Mouse (Mus musculus): Measurements from ENCODE around the gene Schip1. TPM values are rescaled to one million over a fixed set of nuclear protein-coding genes. Genes with fewer than 3 reads are reported as not detected.
A peak's percentile ranks its signal among the peaks of the same experiment; 100 is the strongest.

Schip1 gene
- polyA plus RNA-seq, 1 experiment from 2014 or later = 53.6 TPM

DNA sequence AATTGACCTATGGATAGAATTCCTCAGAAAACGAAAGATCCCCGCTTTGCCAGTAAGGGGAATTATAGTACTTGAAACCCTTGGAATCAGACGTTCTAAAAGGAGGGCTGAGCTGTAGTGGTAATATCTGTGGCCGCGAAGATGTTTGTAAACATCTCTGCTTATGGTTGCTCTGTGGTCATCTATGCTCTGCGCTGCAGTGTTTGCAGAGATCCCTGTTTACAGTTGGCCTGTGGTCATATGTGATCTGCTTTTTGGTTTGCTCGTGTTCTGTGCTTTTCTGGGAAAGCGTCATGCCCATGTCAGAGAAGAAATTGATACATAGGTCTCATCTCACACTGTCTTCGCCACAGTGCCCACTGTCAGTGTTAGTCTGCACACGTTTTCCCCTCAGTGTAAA is 528.0 kb downstream of the Schip1 start:
- Histone ChIP-seq H3K4me1 (replicated peaks) (peaks cover 14% of the 10 kb centered on the region), H3K27me3 (replicated peaks) (no peaks in the 10 kb centered on the region), H3K9ac (no peak overlapping the region), H3K27ac (0 out of 2 replicates have a peak overlapping the region, but pooled peaks have one; percentile 27), H3K36me3 (no peaks in the 10 kb centered on the region), H3K4me3 (replicated peaks) (no peak overlapping the region), H3K9me3 (no peaks in the 10 kb centered on the region), H3K4me2 (replicated peaks) (no peak overlapping the region)
- 66% methylated on average over 10 of the region's 10 CpGs for WGBS
- 0 out of 2 replicates have a peak, but pooled peaks have one; percentile 39 for ATAC-seq

DNA sequence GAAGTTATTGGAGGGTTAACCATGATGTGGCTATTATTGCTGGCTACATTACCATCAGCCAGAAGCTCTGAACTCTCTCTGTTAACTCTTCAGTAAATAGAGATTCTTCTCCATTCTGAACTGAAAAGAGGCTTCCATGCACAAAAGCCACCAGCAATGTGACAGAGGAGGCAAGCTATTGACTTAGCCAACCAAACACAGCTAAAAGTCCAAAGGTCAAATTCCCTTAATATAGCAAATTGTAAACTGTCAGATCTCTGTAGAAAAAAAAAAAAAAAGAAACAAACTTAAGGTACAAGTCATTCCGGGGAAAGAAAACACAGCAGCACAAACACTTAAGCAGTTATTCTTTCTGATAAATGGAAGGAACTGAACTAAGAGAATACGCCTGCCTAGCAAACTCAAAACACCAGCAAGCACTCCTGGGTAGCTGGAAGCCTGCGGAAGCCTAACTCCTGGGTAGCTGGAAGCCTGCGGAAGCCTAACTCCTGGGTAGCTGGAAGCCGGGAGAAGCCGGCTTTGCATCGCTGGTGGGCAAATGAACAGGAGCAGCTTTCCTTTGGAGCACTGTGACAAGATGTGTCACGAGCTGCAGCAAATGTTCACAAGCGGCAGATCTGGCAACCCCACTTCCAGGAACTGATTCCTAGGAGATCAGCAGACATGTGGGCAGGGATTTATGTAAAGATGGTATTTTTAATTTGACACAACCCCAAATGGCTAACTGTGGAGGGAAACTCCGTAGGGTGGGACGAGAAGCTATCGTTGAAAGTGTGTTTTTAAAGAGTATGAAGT is 528.7 kb downstream of the Schip1 start:
- H3K4me1 ChIP-seq (replicated peaks) = peaks cover 10% of the 10 kb centered on the region
- H3K9me3 ChIP-seq = no peaks in the 10 kb centered on the region
- H3K4me2 ChIP-seq (replicated peaks) = peak overlapping the region; percentile 36
- no peaks in the 10 kb centered on the region for H3K36me3 ChIP-seq
- no peak overlapping the region for H3K9ac ChIP-seq
- 50% methylated on average over 12 of the region's 12 CpGs for WGBS
- peak overlapping the region; percentile 44; the same call in 1 of the 2 replicates for H3K27ac ChIP-seq
- no peaks in the 10 kb centered on the region for H3K27me3 ChIP-seq (replicated peaks)
- H3K4me3 ChIP-seq (replicated peaks) = no peak overlapping the region
- peak; percentile 62 for ATAC-seq

DNA sequence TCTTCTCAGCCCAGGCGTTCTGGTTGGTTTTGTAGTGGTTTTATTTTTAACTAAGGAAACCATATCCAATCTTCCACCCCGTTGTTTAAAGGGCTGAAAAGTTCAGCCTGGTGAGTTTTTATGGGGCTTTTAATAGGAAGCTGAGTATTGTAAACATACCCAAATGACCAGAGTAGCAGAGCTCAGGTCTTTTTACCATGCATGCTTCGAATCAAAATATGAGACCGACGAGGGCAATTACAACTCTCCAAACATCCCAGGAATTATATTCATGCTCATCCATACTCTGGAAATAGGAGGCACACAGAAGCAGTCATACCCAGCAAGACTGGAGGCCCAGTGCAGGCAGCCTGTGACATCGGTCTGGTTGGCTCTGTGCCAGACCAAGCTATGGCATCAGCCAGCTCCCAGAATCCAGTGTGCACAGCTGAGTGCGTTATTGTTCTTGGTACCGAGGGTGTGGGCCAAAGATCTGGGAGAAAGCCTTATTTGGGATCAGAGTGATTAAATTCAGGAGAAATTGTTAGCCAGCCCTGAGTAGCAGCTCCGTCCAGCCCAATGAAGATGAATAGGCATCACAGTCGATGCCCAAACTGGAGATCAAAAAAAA is 530.8 kb downstream of the Schip1 start:
- no peak overlapping the region for H3K4me2 ChIP-seq (replicated peaks)
- H3K36me3 ChIP-seq = no peaks in the 10 kb centered on the region
- no peaks in the 10 kb centered on the region for H3K9me3 ChIP-seq
- ATAC-seq = no peak
- H3K4me1 ChIP-seq (replicated peaks) = peaks cover 8% of the 10 kb centered on the region
- no peak overlapping the region for H3K27ac ChIP-seq
- no peak overlapping the region for H3K9ac ChIP-seq
- H3K4me3 ChIP-seq (replicated peaks) = no peak overlapping the region
- H3K27me3 ChIP-seq (replicated peaks) = no peaks in the 10 kb centered on the region
- 38% methylated on average over 10 of the region's 10 CpGs for WGBS

DNA sequence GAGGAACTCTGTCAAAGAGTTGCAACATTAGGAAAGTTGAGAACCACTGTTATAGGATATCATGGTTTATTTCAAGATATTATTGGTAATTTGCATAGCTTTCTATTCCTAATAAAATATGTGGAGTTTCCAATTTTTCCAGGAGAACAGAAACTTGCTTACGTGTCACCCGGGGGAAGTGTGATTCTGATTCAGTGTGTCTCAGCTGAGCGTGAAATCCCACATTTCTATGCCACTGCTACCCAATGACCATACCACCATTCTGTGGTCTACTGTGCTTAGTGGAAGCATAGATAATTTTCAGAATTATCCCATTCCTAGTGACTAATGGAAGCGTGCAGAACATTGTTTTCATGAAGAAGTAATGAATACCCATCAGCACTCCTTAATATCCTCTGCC is 532.3 kb downstream of the Schip1 start:
- WGBS = 96% methylated on average over 4 of the region's 4 CpGs
- no peak overlapping the region for H3K27ac ChIP-seq
- no peak for ATAC-seq

DNA sequence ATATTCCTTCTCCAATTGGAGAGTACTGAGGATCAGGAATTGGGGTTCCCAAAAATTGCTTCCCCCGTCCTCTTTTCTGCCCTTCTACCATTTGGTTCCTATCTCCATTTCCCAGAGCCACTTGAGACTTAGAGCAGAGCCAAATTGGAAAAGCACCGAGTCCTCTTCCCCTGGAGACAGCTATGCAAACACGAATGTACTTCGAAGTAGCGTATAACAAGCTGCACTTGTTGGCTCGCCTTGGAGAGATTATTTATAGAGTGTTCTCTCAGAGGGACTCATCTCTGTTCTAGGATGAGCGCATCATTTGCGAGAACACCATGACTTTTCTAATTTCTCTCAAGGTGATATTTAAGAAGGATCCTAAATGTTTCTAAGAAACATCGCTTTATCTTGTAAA is 538.3 kb downstream of the Schip1 start:
- H3K4me3 ChIP-seq (replicated peaks) = no peak overlapping the region
- no peak for ATAC-seq
- H3K27ac ChIP-seq = no peak overlapping the region
- H3K27me3 ChIP-seq (replicated peaks) = no peaks in the 10 kb centered on the region
- 79% methylated on average over 9 of the region's 9 CpGs for WGBS
- H3K36me3 ChIP-seq = no peaks in the 10 kb centered on the region
- no peaks in the 10 kb centered on the region for H3K9me3 ChIP-seq
- 0 out of 2 replicates have a peak, but pooled peaks cover 2% of the 10 kb centered on the region for H3K4me1 ChIP-seq (replicated peaks)
- H3K4me2 ChIP-seq (replicated peaks) = no peak overlapping the region
- H3K9ac ChIP-seq = no peak overlapping the region

More for the DNA sequence above, 532.3 kb downstream of the Schip1 start:
- Histone ChIP-seq H3K9me3 (no peaks in the 10 kb centered on the region), H3K27me3 (replicated peaks) (no peaks in the 10 kb centered on the region), H3K4me2 (replicated peaks) (no peak overlapping the region), H3K4me1 (replicated peaks) (peaks cover 6% of the 10 kb centered on the region), H3K9ac (no peak overlapping the region), H3K4me3 (replicated peaks) (no peak overlapping the region), H3K36me3 (no peaks in the 10 kb centered on the region)

DNA sequence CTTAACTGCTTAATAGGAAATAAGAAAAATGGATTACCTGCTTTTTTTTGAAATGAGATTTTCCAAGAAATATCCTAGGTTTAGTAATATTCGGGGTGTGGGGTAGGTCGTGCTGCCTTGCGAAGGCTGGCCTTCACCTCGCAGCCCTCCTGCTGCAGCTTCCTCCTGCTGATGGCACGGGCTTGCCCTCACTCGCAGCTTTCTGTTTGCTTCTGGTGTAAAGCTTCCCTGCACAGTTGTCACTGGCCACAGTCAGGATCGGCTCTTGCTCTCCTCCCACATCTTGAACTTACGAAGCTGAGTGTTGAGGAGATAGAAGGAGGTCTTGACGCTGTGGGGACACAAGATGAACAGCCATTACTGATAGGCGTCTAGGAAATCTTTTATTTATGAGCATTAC is 539.9 kb downstream of the Schip1 start:
- 76% methylated on average over 10 of the region's 10 CpGs for WGBS
- ATAC-seq = no peak
- H3K4me3 ChIP-seq (replicated peaks) = no peak overlapping the region

DNA sequence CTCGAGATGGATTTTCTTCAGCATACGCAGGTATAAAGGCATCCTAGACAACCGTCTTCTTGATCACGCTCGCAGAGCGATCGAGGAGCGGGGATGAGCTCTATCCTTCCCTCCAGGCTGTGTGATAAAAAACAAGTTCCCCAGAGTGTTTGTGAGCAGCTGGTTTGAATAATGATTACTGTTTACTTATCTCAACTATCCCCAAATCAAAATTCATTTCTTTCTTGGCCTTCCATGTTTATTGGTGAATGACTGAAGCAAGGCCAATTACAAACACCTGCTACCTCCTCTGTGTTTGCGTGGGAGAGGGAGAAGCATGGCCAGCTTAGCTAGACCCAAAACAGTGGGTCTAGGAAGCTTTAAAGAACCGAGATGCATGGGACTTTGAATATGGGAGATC is 540.4 kb downstream of the Schip1 start:
- WGBS = 84% methylated on average over 10 of the region's 10 CpGs
- no peak overlapping the region for H3K4me2 ChIP-seq (replicated peaks)
- H3K4me1 ChIP-seq (replicated peaks) = 0 out of 2 replicates have a peak, but pooled peaks cover 2% of the 10 kb centered on the region
- no peak overlapping the region for H3K9ac ChIP-seq
- no peaks in the 10 kb centered on the region for H3K27me3 ChIP-seq (replicated peaks)
- ATAC-seq = no peak
- no peak overlapping the region for H3K27ac ChIP-seq
- H3K9me3 ChIP-seq = no peaks in the 10 kb centered on the region
- no peak overlapping the region for H3K4me3 ChIP-seq (replicated peaks)
- no peaks in the 10 kb centered on the region for H3K36me3 ChIP-seq

More for the DNA sequence above, 539.9 kb downstream of the Schip1 start:
- H3K36me3 ChIP-seq = no peaks in the 10 kb centered on the region
- no peaks in the 10 kb centered on the region for H3K9me3 ChIP-seq
- no peaks in the 10 kb centered on the region for H3K27me3 ChIP-seq (replicated peaks)
- no peak overlapping the region for H3K27ac ChIP-seq
- H3K4me2 ChIP-seq (replicated peaks) = no peak overlapping the region
- H3K4me1 ChIP-seq (replicated peaks) = 0 out of 2 replicates have a peak, but pooled peaks cover 2% of the 10 kb centered on the region
- H3K9ac ChIP-seq = no peak overlapping the region

DNA sequence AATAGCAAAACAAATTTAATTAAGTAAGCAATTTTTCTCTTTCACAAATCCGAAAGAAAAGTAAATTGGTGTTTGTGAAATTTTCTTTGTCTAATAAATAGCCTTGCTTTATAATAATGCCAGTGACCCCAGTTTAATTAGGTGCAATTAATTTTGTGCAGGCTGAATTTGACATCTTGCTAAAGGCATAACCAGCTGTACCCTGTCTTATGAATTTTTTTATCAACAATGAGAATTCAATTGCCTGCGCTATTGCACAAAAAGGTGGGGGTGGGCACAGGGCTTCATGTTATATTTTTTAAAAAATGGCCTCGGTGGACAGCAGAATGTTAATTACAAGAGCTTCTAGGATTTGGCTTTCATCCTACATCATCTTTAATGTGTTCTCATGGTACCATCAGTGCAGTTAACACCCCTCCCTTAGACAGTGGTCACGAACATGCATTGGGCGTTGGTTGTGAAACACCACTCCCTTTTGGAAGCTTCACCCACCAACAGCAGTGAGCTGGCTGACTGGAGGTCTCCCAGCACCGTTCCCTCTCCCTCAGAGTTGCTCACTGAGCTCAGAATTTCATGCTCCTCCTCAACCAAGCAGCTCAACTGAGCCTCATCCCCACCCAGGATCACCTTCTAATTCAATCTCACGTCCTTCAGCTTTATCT is 541.5 kb downstream of the Schip1 start:
- Histone ChIP-seq H3K9me3 (no peaks in the 10 kb centered on the region), H3K27me3 (replicated peaks) (no peaks in the 10 kb centered on the region), H3K4me2 (replicated peaks) (no peak overlapping the region), H3K9ac (no peak overlapping the region), H3K36me3 (no peaks in the 10 kb centered on the region), H3K27ac (no peak overlapping the region), H3K4me1 (replicated peaks) (0 out of 2 replicates have a peak, but pooled peaks cover 4% of the 10 kb centered on the region), H3K4me3 (replicated peaks) (no peak overlapping the region)
- no peak for ATAC-seq
- 79% methylated on average over 7 of the region's 7 CpGs for WGBS

DNA sequence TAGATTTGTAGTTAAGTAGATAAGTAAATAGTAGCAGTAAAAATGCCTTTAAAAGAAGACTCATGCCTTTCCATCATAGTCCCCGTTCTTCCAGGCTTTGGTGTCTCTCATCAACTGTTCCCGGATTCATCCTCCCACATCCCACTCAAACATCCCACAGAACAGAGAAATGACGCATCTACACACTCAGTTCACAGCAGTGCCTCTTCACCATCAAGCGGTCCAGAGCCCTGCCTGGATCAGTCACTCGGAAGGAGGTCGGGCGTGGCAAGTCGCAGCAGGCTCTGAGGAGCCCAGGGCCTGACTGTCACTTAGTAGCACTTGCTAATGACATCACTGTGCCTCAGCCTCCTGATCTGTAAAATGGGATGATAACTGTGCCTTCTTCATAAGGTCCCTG is 542.1 kb downstream of the Schip1 start:
- H3K27me3 ChIP-seq (replicated peaks) = no peaks in the 10 kb centered on the region
- no peak overlapping the region for H3K9ac ChIP-seq
- H3K4me3 ChIP-seq (replicated peaks) = no peak overlapping the region
- no peaks in the 10 kb centered on the region for H3K9me3 ChIP-seq
- no peaks in the 10 kb centered on the region for H3K36me3 ChIP-seq
- no peak overlapping the region for H3K4me2 ChIP-seq (replicated peaks)
- 0 out of 2 replicates have a peak, but pooled peaks cover 4% of the 10 kb centered on the region for H3K4me1 ChIP-seq (replicated peaks)
- ATAC-seq = no peak
- 91% methylated on average over 8 of the region's 8 CpGs for WGBS
- no peak overlapping the region for H3K27ac ChIP-seq

DNA sequence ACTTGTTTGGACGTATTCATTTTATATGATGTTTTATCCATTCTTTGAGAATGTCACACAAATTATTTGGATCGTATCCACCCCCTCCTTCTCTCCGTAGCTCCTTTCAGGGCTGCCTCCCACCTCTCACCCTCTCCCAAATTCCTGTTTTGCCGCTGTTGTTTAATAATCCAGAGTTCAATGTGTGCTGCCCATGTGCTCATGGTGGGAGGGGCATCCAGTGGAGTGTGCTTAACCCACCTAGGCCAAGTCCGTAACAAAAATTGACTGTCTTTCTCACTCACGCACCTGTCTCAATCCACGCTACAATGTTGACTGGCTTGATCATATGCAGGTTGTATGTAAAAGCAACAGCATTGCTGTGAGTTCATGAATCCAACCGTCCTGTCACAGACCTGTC is 542.7 kb downstream of the Schip1 start:
- 89% methylated on average over 8 of the region's 8 CpGs for WGBS
- ATAC-seq = no peak
- H3K4me1 ChIP-seq (replicated peaks) = 0 out of 2 replicates have a peak, but pooled peaks cover 4% of the 10 kb centered on the region
- H3K9ac ChIP-seq = no peak overlapping the region
- no peaks in the 10 kb centered on the region for H3K36me3 ChIP-seq
- H3K9me3 ChIP-seq = no peaks in the 10 kb centered on the region
- H3K4me3 ChIP-seq (replicated peaks) = no peak overlapping the region
- no peaks in the 10 kb centered on the region for H3K27me3 ChIP-seq (replicated peaks)
- no peak overlapping the region for H3K4me2 ChIP-seq (replicated peaks)
- no peak overlapping the region for H3K27ac ChIP-seq

DNA sequence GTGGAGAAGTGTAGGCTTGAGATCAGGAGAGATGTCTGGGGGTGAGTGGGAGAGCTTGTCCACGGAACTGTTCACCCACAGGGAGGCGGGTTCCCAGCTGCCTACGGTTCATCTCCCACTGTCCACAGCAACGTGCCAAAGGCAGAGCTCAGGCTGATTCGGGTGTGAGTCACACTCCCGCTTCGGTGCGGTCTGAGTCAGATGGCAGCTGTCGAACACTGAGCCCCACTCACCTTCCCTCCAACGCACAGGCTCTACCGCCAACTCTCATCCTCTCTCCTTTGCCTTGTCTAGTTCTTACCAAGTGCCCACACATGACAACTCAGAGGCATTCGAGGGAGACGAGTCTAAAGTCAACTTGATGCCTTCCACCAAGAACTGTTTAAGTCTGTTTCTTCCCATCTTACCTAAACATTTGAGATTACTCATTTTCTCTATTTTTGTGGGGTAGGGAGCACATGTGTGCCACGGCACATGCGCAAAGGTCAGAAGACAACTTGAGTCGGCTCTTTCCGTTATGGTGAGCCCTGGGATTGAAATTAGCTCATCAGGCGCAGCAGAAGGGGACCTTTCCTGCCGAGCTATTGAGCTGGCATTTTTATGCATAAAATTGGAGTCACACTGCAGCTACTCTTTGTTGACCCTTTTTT is 544.4 kb downstream of the Schip1 start:
- H3K27me3 ChIP-seq (replicated peaks) = no peaks in the 10 kb centered on the region
- no peaks in the 10 kb centered on the region for H3K9me3 ChIP-seq
- H3K27ac ChIP-seq = no peak overlapping the region
- 80% methylated on average over 19 of the region's 19 CpGs for WGBS
- H3K4me3 ChIP-seq (replicated peaks) = no peak overlapping the region
- no peak overlapping the region for H3K9ac ChIP-seq
- 0 out of 2 replicates have a peak, but pooled peaks cover 4% of the 10 kb centered on the region for H3K4me1 ChIP-seq (replicated peaks)
- no peaks in the 10 kb centered on the region for H3K36me3 ChIP-seq
- H3K4me2 ChIP-seq (replicated peaks) = no peak overlapping the region
- no peak for ATAC-seq

DNA sequence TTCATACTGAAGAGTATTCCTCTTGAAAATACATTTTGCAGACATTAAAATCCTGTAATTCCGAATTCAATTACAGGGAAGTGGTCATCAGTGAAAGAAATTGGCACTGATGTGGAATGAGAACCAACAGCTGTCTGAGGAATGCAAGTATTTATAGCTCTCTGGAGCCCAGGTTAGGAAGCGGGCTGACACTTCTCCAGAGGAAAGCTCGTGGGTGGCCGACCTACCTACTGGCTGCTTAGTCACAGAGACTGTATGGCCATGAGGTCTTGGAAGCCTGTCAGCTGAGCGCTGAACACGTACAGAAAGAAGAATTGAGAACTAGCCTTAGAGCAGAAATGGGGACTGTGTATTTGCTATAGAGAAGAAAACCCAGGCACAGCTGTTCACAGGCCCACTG is 545.4 kb downstream of the Schip1 start:
- no peak overlapping the region for H3K9ac ChIP-seq
- no peak overlapping the region for H3K27ac ChIP-seq
- 40% methylated on average over 6 of the region's 6 CpGs for WGBS
- H3K27me3 ChIP-seq (replicated peaks) = no peaks in the 10 kb centered on the region
- H3K4me2 ChIP-seq (replicated peaks) = no peak overlapping the region
- no peak overlapping the region for H3K4me3 ChIP-seq (replicated peaks)
- 0 out of 2 replicates have a peak, but pooled peaks cover 2% of the 10 kb centered on the region for H3K4me1 ChIP-seq (replicated peaks)
- ATAC-seq = 0 out of 2 replicates have a peak, but pooled peaks have one; percentile 39
- no peaks in the 10 kb centered on the region for H3K36me3 ChIP-seq
- no peaks in the 10 kb centered on the region for H3K9me3 ChIP-seq
